Mouse (Mus musculus): ENCODE data around the gene Btbd2.

Btbd2 gene

DNA sequence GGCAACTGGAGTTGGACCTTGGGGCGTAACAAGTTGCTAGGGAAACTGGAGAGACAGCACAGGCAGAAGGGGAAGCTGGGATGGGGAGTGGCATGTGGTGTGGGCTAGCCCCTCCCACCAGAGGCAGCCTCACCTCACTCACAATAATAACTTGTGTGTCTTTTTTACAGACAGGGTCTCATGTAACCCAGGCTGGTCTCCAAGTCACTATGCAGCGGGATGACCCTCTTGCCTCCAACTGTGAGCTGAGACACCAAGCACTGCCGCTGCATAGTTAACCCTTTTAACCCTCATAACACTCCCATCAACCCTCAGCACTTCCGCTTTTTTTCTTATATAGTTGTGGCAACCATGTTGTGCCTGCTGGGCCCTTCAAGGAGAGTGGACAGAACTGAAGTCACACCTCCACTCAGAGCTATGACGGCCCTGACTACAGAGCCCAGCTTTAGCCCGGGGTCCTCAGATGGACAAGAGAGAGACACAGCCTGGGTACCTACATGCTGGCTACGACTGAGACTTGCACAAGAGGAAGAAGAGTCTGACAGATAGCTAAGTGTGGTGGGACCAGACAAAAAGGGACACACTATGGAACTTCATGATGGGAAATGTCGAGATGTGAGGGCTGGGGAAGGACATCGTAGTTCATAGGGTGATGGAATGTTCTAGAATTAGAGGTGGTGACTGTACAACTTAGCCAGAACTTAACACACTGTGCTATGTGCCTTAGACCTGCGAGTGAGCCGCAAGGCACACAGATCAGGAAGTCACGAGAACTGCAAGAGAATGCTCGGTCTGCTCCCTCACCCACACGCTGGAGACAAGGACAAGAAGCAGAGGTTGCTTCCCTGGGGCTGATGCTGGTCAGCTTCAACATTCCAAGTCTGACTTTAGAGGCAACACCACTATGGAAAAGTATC is 35.6 kb upstream of the Btbd2 start:
- no peak for ATAC-seq (ENCODE audit: insufficient number of reproducible peaks, low FRiP score, low TSS enrichment)

DNA sequence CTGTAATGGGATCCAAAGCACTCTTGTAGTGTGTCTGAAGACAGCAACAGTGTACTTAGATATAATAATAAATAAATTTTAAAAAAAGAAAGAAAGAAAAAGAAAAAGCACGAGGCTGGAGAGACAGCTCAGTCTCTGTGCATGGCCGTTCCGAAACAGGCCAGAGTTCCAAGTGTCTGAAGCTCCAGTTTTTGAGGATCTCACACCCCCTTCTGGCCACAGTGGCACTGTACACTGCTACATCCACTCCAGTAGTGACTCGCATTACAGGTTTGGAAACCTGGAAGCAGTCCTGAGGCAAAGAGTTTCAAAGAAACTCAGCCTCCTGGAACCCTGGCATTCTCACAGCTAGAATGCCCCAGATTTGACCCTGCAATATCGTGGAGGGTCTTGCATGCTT is 31.0 kb upstream of the Btbd2 start:
- no peak for ATAC-seq (ENCODE audit: insufficient number of reproducible peaks, low FRiP score, low TSS enrichment)

DNA sequence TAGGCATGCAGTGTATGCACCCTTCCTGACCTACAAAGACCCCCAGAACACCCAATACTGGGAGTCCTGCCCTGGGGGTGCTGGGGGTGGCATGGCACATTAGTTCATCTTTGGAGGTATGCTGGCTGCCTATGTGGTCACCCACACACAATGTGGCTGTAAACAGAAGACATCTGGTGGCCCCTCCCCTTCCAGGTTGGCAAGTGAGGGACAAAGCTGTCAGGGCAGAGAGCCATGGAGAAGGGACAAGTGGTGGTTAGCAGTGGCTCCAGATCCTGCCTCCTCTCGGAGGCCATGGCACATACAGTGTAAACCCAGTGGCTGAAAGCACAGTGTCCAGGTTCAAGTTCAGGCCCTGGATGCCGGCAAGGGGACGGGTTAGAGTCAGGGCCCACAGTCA is 29.7 kb upstream of the Btbd2 start:
- ATAC-seq (ENCODE audit: insufficient number of reproducible peaks, low FRiP score, low TSS enrichment), result no peak

DNA sequence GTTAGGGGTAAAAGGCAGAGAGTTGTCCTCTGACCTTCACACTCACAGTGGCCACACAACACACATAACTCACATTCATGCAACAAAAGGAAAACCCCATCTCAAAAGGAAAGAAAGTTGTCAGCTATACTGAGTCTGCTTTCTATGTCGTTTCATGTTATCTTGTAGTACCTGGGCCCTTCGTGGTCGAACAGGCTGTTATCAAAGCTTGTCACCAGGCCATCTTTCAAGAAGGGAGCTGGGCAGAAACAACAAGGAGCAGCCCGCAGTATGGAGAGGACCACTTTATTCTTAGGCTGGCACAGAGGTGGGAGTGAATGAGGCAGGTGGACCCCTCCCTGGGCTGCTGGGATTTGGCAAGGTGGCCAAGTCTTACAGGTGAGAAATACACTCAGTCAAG is 28.1 kb upstream of the Btbd2 start:
- no peak for ATAC-seq (ENCODE audit: insufficient number of reproducible peaks, low FRiP score, low TSS enrichment)

DNA sequence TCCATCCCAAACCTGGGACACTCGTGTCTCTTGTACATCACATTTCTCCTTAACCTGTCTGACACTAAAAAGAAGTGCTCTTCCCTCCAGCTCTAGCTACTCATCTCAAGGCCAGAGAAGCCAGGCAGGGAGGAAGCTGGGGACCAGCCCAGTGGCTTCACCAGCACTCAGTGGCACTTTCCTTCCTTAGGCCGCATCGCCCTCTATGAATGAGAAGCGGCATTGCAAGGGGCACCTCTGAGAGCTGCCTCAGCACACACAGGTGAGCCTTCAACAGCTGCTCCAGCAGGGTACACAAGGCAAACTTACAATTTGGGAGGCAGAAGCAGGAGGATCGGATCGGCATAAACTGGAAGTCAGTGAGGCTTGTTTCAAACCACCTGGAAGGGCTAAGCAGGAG is 27.3 kb upstream of the Btbd2 start:
- ATAC-seq (ENCODE audit: insufficient number of reproducible peaks, low FRiP score, low TSS enrichment), result no peak

DNA sequence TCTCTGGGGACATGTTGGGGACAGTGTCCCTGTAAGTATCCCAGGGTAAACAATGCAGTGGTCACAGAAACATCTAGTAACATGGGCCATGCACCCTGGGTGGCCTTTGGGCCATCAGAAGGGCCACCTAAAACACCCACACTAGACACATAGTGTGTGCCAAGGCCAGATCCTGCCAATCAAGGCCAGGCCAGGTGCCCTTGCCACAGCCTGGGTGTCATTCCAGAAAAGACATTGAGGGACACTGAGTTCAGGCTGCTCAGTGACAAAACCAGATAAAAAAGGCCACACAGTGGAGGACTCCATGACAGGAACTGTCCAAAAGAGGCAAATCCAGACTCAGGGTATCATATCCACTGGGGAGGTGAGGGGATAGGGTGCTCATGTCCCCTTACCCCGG is 26.8 kb upstream of the Btbd2 start:
- ATAC-seq (ENCODE audit: insufficient number of reproducible peaks, low FRiP score, low TSS enrichment), result no peak

DNA sequence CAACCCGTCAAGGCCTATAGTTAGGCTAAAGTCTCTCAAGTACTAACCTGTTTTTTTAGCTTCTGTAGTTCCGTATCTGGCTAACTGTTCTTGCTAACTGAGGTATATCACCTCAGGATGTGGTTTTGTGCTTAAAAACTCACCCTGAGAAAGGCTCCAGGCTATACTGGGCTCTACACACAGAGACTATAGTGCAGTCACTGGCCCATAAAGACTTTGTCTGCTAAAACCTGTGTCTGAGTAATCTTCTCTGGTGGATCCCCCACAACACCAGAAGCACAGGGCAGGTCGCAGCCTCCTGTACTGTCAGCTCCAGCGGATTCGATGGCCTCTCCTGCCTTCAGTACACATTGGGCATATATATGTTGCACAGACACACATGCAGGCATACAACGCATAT is 25.1 kb upstream of the Btbd2 start:
- ATAC-seq (ENCODE audit: insufficient number of reproducible peaks, low FRiP score, low TSS enrichment), result no peak

DNA sequence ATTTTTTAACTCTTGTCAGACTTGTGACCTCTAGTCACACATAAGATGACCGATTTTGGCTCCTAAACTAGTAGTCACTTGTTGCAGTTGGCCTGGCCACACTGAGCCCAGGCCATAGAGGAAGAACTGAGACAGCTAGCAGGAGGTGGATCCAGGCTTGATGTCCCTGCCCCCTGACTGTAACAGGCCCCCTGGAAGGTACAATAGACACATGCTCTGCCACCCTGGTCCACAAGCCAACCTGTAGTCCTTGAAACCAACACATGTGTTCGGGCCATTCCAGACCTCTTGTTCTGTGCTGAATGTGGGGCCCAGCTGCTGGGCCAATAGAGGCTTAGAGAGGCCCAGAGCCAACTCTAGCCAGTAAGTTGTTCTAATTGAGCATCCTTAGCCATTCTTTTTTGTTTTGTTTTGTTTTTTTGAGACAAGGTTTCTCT is 23.4 kb upstream of the Btbd2 start:
- no peak for ATAC-seq (ENCODE audit: insufficient number of reproducible peaks, low FRiP score, low TSS enrichment)

DNA sequence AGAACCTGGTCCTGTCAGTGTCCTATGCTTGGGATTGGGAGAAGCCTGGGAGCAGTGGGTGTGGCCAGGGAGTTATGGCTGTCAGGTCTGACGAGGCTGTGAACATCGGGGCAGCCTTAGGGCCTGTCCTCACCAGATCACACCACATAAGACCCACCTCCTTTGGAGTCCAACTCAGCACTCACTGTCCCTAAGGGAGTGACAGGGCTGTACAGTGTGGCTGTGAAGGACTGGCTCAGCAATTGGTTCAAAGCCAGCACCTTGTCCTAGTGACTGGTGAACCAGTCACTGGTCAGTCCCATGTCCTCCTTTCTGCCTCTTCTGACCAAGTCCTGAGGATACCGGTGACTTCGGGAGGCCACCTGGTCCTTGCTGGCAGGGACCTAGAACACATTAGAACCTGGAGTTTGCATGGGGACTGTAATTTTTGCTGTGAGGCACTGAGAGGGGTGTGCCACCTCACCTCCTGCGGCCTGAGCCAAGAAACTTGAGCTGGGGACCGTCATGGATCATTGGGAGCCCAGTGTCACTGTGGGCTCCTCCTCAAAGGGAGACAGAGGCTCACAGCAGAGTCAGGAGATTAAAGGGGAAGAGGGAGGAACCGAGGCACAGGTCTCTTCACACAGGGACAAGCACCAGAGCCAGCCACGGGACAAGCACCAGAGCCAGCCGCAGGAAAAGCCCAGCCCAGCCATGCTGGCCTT is 22.8 kb upstream of the Btbd2 start:
- ATAC-seq (ENCODE audit: insufficient number of reproducible peaks, low FRiP score, low TSS enrichment), result no peak

DNA sequence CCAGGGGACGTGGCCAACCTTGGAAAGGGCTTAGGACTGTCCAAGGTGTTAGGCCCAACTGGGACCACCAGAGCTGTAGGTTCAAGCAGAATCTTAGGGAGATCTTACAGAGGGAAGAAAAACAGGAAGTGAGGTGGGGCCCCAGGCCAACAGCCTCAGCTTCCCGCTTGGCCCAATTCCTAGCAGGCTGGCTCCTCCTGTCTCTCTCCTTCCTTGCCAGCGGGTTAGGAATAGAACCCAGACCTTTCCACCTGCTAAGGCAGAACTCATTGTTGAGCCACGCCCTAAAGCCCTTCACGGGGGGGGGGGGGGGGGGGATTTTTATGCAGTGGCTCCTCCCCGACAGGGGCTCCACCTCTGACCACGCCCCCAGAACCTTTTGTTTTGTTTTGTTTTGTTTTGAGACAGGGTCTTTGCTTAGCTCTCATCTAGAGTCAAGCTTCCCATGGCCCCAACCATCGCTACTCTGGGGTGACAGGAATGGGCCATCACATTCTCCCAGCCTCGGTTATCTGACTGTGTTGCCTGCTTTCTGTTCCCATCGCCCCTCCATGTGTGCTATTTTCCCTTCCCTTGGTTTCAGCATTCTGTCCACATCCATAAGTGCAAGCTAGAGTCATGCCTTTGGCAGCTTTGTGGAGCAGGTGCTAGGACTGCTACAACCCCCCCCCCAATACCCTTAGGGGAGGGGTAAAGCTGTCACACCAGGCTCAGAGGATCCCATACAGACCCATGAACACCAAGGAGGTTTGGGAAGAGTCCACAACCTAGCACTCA is 21.9 kb upstream of the Btbd2 start:
- no peak for ATAC-seq (ENCODE audit: insufficient number of reproducible peaks, low FRiP score, low TSS enrichment)

DNA sequence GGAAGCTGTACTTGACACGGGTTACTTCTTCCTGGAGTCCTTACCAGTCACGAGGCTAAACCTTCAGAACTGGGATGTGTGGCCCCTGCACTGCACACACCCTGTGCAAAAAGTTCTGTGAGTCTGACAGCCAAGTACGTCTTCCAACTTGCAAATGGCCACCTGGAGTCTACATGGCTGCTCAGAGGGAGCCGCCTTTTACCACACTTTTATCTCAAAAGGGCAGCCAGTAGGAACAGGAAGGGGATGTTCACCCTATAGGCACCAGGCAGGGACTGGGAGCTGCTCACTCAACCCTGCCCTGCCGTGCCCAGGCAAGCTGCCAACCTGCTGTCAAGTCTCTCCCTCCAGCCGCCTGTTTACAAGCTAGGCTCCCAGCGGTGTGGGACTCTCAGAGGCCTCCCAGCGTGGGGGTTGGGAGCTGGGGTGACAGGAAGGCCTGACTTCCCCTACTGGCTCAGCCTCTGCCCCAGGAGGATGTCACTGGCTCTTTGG is 21.1 kb upstream of the Btbd2 start, which contains the start of gene Mknk2:
TSS of gene Mknk2 (minus strand) at position 171 of the 495 bp plus-strand sequence.
- ATAC-seq (ENCODE audit: insufficient number of reproducible peaks, low FRiP score, low TSS enrichment), result peak; percentile 5; the same call in 1 of the 2 replicates

DNA sequence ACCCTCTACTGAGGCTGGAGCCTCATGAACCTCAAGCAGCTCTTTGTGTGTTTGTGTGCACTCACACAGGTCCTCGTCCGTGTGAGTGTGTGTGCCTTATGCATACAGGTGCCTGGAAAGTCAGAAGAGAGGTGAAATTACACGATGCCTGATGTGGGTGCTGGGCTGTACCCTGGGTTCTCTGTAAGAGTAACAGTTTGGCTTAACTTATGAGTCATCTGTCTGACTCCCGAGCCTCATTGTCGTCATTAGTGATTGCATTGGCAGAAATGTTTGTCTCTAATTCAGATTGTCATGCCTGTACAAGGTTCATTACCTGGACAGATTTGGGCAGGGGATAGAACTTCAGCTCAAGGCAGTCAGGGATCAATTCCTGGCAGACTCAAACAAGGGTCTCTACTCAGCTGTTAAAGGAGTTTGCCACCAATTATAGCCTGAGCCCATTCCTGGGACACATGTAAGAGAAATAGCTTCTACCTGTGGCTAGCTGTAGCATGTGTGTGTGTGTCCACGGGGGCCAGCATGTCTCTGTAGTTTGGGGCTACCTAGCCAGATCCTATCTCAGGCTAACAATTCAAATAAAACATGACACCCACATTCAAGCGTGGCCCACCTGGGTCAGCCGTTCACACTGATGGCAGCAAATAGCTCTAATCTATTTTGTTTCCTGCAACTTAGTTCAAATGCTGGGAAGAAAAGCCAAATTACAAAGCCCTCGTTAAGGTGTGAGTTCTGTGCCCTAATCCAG is 20.4 kb upstream of the Btbd2 start:
- ATAC-seq (ENCODE audit: insufficient number of reproducible peaks, low FRiP score, low TSS enrichment), result no peak

DNA sequence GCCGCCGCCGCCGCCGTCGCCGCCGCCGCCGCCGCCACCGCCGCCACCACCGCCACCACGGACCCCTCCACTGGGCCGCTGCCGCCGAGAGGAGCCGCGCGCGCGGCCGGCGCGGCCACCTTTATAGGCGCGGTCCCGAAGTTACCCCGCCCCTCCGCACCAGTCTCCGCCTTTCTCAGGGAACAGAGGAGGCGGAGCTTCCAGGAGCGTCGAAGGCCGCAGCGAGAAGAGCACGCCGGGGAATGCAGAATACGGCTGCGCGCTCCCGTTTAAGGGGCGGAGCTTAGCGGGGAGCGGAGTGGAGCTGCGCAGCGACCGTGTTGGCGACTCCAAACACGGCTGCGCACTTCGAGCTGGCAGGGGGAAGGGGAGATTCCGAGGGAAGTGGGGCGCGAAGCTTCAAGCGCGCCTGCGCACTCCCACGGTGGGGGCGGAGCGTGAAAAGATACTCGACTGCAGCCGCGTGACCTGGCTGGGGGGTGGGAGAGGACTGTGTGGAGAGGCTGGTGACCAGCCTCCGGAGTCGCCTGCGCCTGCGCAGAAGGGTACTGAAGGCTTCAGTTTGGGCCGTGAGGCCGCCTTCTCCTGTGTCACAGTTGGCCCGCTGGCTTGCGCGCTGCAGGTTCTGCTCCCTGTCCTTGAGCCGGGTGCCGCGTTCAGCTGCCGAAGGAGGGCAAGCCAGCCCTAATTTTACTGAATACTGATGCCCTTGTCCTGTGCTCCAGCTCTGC is 19.5 kb upstream of the Btbd2 start:
- ATAC-seq (ENCODE audit: insufficient number of reproducible peaks, low FRiP score, low TSS enrichment), result peak; percentile 76

DNA sequence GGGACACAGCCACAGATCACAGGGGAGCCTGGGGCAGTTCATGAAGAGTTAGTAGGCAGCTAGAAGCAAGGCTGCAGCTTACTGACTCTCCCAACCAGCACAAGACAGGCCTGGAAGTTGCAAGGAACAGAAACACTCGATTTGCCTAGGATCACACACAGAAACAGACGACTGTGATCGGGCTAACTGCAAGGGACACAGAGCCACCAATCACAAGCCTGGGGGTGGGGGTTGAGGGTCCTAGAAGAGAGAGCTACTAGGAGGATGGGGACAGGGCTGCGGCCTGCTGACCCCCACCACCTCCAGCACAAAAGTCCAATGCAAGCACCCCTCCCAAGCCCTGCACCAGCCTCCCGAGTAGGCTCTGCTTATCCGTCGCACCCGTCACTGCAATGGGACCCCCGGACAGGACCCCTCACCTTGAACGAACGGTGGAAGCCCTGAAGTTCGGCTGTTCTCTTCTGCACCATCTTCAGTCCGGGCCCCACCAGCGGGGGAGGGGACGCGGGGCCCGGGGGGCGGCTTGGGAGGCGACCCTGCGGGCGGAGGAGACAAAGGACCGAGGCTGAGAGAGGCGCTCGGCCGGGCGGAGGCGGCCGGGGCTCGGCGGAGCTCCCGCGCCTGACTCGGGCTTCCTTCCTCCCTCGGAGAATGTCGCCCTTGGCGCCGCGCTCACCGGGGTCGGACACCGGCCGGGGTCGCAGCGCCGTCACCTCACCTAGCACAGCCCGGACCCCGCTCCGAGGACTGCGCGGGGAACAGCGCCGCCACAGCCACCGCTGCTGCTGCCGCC is 18.7 kb upstream of the Btbd2 start:
- peak; percentile 2; the same call in 1 of the 2 replicates for ATAC-seq (ENCODE audit: insufficient number of reproducible peaks, low FRiP score, low TSS enrichment)

DNA sequence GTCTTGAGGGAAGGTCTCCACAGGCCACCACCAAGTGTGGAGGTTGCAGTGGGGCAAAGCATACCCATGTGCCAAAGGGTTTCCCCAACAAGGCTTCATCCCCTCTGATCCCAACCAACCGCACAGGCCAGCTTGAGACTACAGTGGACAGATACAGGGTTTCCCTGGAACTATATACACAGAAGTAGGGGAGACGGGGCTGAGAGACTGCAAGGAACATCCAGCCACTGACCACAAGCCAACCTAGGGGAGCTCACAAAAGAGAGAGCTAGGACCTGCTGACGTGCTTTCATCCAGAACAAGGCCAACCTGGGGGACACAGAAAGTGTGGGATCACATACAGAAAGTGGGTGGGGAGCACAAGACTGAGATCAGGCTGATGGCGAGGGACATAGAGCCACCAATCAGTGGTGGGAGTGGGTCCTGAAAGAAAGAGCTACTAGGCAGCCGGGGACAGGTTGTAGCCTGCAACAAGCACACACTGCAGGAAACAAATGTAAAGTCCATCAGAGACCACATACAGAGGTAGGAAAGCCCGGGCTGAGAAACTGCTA is 18.1 kb upstream of the Btbd2 start:
- ATAC-seq (ENCODE audit: insufficient number of reproducible peaks, low FRiP score, low TSS enrichment), result no peak

DNA sequence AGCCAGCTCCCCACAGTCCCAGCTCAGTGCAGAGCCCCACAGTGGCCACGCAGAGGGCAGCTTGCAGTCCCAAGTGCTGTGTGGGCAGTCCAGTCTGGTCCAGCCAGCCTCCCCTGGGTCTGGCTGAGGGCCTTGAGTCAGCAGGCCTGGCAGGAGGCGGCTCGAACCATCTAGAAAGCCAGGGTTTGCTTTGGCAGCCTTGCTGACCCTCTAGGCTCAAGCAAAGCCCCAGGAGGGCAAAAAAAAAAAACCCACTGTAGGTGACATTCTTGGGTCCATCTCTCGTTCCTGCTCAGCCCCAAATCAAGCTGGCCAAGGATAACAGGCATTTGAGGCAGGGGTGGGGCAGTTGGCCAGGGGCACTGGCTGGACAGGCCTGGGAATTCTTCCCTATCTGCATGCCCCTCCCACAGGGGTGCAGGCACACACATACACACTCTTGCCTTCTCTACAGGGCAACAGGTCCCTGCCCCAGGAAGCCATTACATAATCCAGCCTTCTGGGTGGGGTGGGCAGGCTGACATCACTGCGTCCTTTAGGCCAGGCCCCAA is 17.4 kb upstream of the Btbd2 start:
- no peak for ATAC-seq (ENCODE audit: insufficient number of reproducible peaks, low FRiP score, low TSS enrichment)

DNA sequence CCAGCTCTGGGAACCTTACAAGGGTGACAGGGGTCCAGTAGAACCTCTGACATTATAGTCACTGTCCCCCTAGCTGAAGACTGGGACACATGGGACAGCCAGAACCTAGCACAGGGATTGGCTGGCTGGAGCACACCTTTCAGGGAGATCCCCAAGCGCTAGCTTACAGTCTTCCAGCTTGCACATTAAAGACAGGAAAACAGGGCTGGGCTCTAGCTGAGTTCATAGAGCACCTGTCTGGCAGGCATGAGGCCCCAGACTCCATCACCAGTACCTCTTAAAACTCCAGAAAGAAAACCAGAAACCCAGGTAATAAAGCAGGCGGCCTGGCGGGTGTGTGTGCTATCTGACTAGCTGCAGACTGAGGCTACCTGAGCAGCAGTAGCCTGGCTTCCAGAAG is 16.8 kb upstream of the Btbd2 start:
- ATAC-seq (ENCODE audit: insufficient number of reproducible peaks, low FRiP score, low TSS enrichment), result no peak

All from cerebellum, adult (tissue).